Mouse (Mus musculus) heart, adult 2 months (tissue): Measurements from ENCODE around the gene Scel.

Experiments used
- CTCF ChIP-seq: fragments of 200-600 bp; IDR thresholded peaks from 2 replicates; pipeline ENCODE4 v1.8.1; 2022; ENCODE audit warnings: antibody characterized with exemption, mild to moderate bottlenecking, moderate library complexity
- POLR2A ChIP-seq: fragments of 200-500 bp; IDR thresholded peaks from 2 replicates; pipeline ENCODE4 v1.6.1; 2011; ENCODE audit warnings: mild to moderate bottlenecking, low read depth, low read length, control low read depth; ENCODE audit not compliant: insufficient read depth

DNA sequence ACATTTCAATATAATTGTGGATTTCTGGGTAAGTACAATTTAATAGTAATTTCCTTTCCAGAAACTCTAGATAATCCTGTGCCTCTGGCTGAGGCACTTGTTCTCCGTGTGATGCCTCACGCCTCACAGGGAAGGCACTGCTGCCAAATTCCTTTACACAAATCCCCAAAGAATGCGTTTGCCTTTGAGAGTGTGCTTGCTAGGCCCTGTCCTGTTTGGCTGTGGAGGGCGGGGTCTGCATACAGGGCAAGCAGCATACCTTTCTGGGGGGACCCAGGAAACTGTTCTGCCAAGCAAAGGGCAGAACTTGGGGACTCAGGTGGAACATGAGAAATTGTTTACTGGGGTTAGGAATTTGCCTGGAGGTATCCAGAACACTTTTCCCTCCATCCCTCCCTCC is 12.2 kb upstream of the Scel start:
- TF ChIP-seq CTCF (no peak), POLR2A (no peak)
